Mouse (Mus musculus) ES-E14 (cell line): ENCODE measurements at regions not wholly inside any gene's neighbourhood (a gene's known extent, or its start where the extent isn't known, plus 50 kb on each side); places are given as distances from the start of the nearest gene placed in this dataset.

ENCODE experiments used
- DNase-seq: peaks from one replicate; pipeline ENCODE4 v3.0.0-alpha.2; 2013; ENCODE audit warnings: low read depth, low spot score
- H3K27ac ChIP-seq: 2 replicates; pipeline ENCODE4 v1.5.1; 2012; ENCODE audit warnings: low read depth, mild to moderate bottlenecking, low read length, moderate library complexity, mixed read lengths; ENCODE audit not compliant: poor library complexity, insufficient read depth, severe bottlenecking
- H3K36me3 ChIP-seq: 2 replicates; pipeline ENCODE4 v1.6.1; 2012; ENCODE audit warnings: mild to moderate bottlenecking, low read length, moderate library complexity, mixed read lengths; ENCODE audit not compliant: control insufficient read depth, poor library complexity, insufficient read depth, severe bottlenecking
- H3K4me1 ChIP-seq, 2 experiments: fragments of 150-350 bp in 1 of 2; sonication (generic) in 1 of 2; 2 replicates each; pipeline ENCODE4 v1.6.1; 2012; ENCODE audit warnings: low read length in 2 of 2, mild to moderate bottlenecking in 1 of 2, mixed read lengths in 1 of 2; ENCODE audit not compliant: control insufficient read depth in 2 of 2, insufficient read depth in 2 of 2, poor library complexity in 1 of 2
- H3K4me3 ChIP-seq, 2 experiments: fragments of 150-350 bp in 1 of 2; sonication (generic) in 1 of 2; 2 replicates each; pipeline ENCODE4 v1.5.1; 2012; ENCODE audit warnings: low read length in 2 of 2, low read depth in 1 of 2, mild to moderate bottlenecking in 1 of 2, mixed read lengths in 1 of 2; ENCODE audit not compliant: insufficient read depth in 1 of 2, poor library complexity in 1 of 2, severe bottlenecking in 1 of 2
- H3K9ac ChIP-seq: 2 replicates; pipeline ENCODE4 v1.6.1; 2012; ENCODE audit warnings: low read depth, mild to moderate bottlenecking, low read length, mixed read lengths; ENCODE audit not compliant: poor library complexity, insufficient read depth, severe bottlenecking
- H3K9me3 ChIP-seq: fragments of 150-350 bp; sonication (generic); 2 replicates; pipeline ENCODE4 v1.6.1; 2012; ENCODE audit warnings: low read depth, mild to moderate bottlenecking, low read length; ENCODE audit not compliant: control insufficient read depth, insufficient read depth
- CHD2 ChIP-seq: IDR thresholded peaks from 2 replicates; pipeline ENCODE4 v1.6.1; 2014; ENCODE audit warnings: mild to moderate bottlenecking, low read depth, low read length, inconsistent platforms
- HCFC1 ChIP-seq: IDR thresholded peaks from 2 replicates; pipeline ENCODE4 v1.6.1; 2012; ENCODE audit warnings: low read length, inconsistent platforms, borderline replicate concordance; ENCODE audit not compliant: insufficient read depth
- MAFK ChIP-seq: IDR thresholded peaks from 2 replicates; pipeline ENCODE4 v1.6.1; 2014; ENCODE audit warnings: mild to moderate bottlenecking, low read depth, low read length, inconsistent platforms; ENCODE audit not compliant: insufficient read depth
- ZC3H11A ChIP-seq: IDR thresholded peaks from 2 replicates; pipeline ENCODE4 v1.6.1; 2012; ENCODE audit warnings: low read depth, mild to moderate bottlenecking, inconsistent platforms, low read length, borderline replicate concordance
- ZNF384 ChIP-seq: IDR thresholded peaks from 2 replicates; pipeline ENCODE4 v1.6.1; 2012; ENCODE audit warnings: low read depth, low read length, inconsistent platforms
- in situ Hi-C, 2 experiments: fragments of 600-800 bp; cut with MboI; formaldehyde crosslinking; loops; one replicate each; pipeline ENCODE4 v1.15.1; 2025; ENCODE audit warnings: low sequenced_read_pairs in 2 of 2, inconsistent platforms in 1 of 2; ENCODE audit not compliant: unreplicated experiment in 2 of 2

GRCm38 (mm10) chr4:142554716-142555115 lies 315.5 kb upstream of the Kazn start:
- in situ Hi-C loops: no loop called here
- no peak for DNase-seq
- H3K4me3 ChIP-seq: no peak overlapping the region
- H3K4me1 ChIP-seq: no peaks in the 10 kb centered on the region
- H3K27ac ChIP-seq: no peak overlapping the region
- H3K9me3 ChIP-seq: no peaks in the 10 kb centered on the region
- H3K9ac ChIP-seq: no peak overlapping the region
- no peaks in the 10 kb centered on the region for H3K36me3 ChIP-seq
- TF ChIP-seq HCFC1 (no peak), ZNF384 (no peak), ZC3H11A (no peak), MAFK (no peak), CHD2 (no peak)

- no peaks in the 10 kb centered on the region for H3K9me3 ChIP-seq
- in situ Hi-C loops: no loop called here
- no peak overlapping the region for H3K4me3 ChIP-seq
- no peaks in the 10 kb centered on the region for H3K36me3 ChIP-seq
- no peaks in the 10 kb centered on the region for H3K4me1 ChIP-seq
- H3K9ac ChIP-seq: no peak overlapping the region
- TF ChIP-seq MAFK: no peak
- TF ChIP-seq ZNF384: no peak
- no peak for DNase-seq
- no peak overlapping the region for H3K27ac ChIP-seq
Observed at GRCm38 (mm10) chr4:142545871-142546270, 306.7 kb upstream of the Kazn start.

- H3K9me3 ChIP-seq: no peaks in the 10 kb centered on the region
- no peak for DNase-seq
- no peak overlapping the region for H3K27ac ChIP-seq
- TF ChIP-seq ZNF384 (no peak), MAFK (no peak), HCFC1 (no peak), CHD2 (no peak), ZC3H11A (no peak)
- in situ Hi-C loops: no loop called here
- no peak overlapping the region for H3K4me3 ChIP-seq
- no peak overlapping the region for H3K9ac ChIP-seq
- no peaks in the 10 kb centered on the region for H3K4me1 ChIP-seq
- no peaks in the 10 kb centered on the region for H3K36me3 ChIP-seq
Observed at GRCm38 (mm10) chr4:142545187-142545586, 306.0 kb upstream of the Kazn start.

- H3K27ac ChIP-seq: no peak overlapping the region
- TF ChIP-seq ZC3H11A (no peak), MAFK (no peak), ZNF384 (no peak), HCFC1 (no peak), CHD2 (no peak)
- no peaks in the 10 kb centered on the region for H3K9me3 ChIP-seq
- no peaks in the 10 kb centered on the region for H3K4me1 ChIP-seq
- no peak overlapping the region for H3K4me3 ChIP-seq
- DNase-seq: no peak
- no peaks in the 10 kb centered on the region for H3K36me3 ChIP-seq
- H3K9ac ChIP-seq: no peak overlapping the region
- in situ Hi-C loops: no loop called here
Observed at GRCm38 (mm10) chr4:142544736-142545135, 305.5 kb upstream of the Kazn start.

GRCm38 (mm10) chr4:142539200-142539750 lies 300.1 kb upstream of the Kazn start:
- no peak for DNase-seq
- TF ChIP-seq ZNF384 (no peak), ZC3H11A (no peak), HCFC1 (no peak), MAFK (no peak), CHD2 (no peak)
- H3K9me3 ChIP-seq: no peaks in the 10 kb centered on the region
- no peaks in the 10 kb centered on the region for H3K36me3 ChIP-seq
- H3K9ac ChIP-seq: no peak overlapping the region
- H3K4me3 ChIP-seq: no peak overlapping the region
- in situ Hi-C loops: no loop called here
- H3K4me1 ChIP-seq: no peaks in the 10 kb centered on the region
- H3K27ac ChIP-seq: no peak overlapping the region
